Mouse (Mus musculus) cerebellum, adult 2 months (tissue): Measurements from ENCODE around the gene Bach2. TPM values are rescaled to one million over a fixed set of nuclear protein-coding genes. Genes with fewer than 3 reads are reported as not detected.
A peak's percentile ranks its signal among the peaks of the same experiment; 100 is the strongest.

Experiments used
- DNase-seq, 2 experiments: peaks; one replicate each; pipeline ENCODE4 v3.0.0; 2021
- H3K27ac ChIP-seq: fragments of 200-500 bp; 2 replicates; pipeline ENCODE4 v1.5.1; 2012; ENCODE audit warnings: low read length, control low read depth, inconsistent platforms; ENCODE audit not compliant: insufficient read depth
- H3K27me3 ChIP-seq: fragments of 200-500 bp; 2 replicates; pipeline ENCODE4 v1.6.1; 2012; ENCODE audit warnings: inconsistent platforms, mild to moderate bottlenecking, low read length, moderate library complexity; ENCODE audit not compliant: control insufficient read depth, insufficient read depth
- H3K4me1 ChIP-seq: fragments of 200-500 bp; 2 replicates; pipeline ENCODE4 v1.6.1; 2011; ENCODE audit warnings: low read length; ENCODE audit not compliant: control insufficient read depth, insufficient read depth
- H3K4me3 ChIP-seq: fragments of 200-500 bp; replicated peaks from 2 replicates; pipeline ENCODE3; 2011; ENCODE audit warnings: mild to moderate bottlenecking, low read depth, low read length, control low read depth; ENCODE audit not compliant: insufficient read depth
- CTCF ChIP-seq: fragments of 200-500 bp; IDR thresholded peaks from 2 replicates; pipeline ENCODE4 v1.5.1; 2011; ENCODE audit warnings: low read depth, mild to moderate bottlenecking, control low read depth, low read length, moderate library complexity, borderline replicate concordance; ENCODE audit not compliant: insufficient read depth
- POLR2A ChIP-seq: fragments of 200-500 bp; IDR thresholded peaks from 2 replicates; pipeline ENCODE4 v1.6.1; 2011; ENCODE audit warnings: low read length, control low read depth, borderline replicate concordance; ENCODE audit not compliant: insufficient read depth
- WGBS: fragments of 180-500 bp; shearing (Covaris S2); methylation state at CpG from one replicate; pipeline ENCODE4 v1.1.7; 2018; 5-methylcytosine and 5-hydroxymethylcytosine counted together
- polyA plus RNA-seq: library from polyadenylated mRNA; depleted of rRNA; stranded (reverse); fragments of >200 nt; gene quantifications from 2 replicates; pipeline ENCODE4 v1.2.3, GENCODE M21; 2012

Bach2 gene
- polyA plus RNA-seq, 1 experiment, result 4.7 TPM

GRCm38 (mm10) chr4:32564416-32564815, 325.8 kb downstream of the Bach2 start:
- no peaks in the 10 kb centered on the region for H3K27me3 ChIP-seq
- no peak for DNase-seq
- no peak overlapping the region for H3K27ac ChIP-seq
- TF ChIP-seq CTCF (no peak), POLR2A (no peak)
- 93% methylated on average over 7 of the region's 7 CpGs for WGBS
- peaks cover 7% of the 10 kb centered on the region; the same call in 1 of the 2 replicates for H3K4me1 ChIP-seq
- H3K4me3 ChIP-seq, result no peak overlapping the region

DNA sequence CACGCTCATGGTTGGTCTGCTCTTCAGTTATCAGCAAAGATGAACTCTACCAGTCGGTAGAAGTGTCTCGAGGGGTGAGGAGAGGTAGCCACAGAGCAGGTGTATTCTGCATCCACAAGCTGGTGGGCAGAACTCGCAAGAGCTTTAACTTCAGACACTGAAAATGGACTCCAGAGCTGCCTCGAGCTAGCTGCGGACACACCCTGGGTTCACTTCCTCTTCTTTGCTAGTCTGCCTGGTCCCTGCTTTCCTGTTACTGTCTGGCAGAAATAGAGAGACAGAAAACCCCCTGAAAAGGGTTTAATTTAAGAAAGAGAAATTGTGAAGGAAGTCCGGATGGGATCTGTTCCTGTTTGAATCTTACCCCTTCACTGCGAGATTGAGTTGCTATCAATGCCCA, 326.3 kb downstream of the Bach2 start:
- 92% methylated on average over 8 of the region's 8 CpGs for WGBS
- no peak overlapping the region for H3K4me3 ChIP-seq
- H3K27ac ChIP-seq, result no peak overlapping the region
- peaks cover 8% of the 10 kb centered on the region for H3K4me1 ChIP-seq
- TF ChIP-seq CTCF, result no peak
- no peak for TF ChIP-seq POLR2A
- DNase-seq, result no peak
- no peaks in the 10 kb centered on the region for H3K27me3 ChIP-seq

- H3K4me3 ChIP-seq, result no peak overlapping the region
- WGBS, result 85% methylated on average over 4 of the region's 4 CpGs
- no peak for DNase-seq
- TF ChIP-seq CTCF (no peak), POLR2A (no peak)
- H3K27ac ChIP-seq, result no peak overlapping the region
- peaks cover 8% of the 10 kb centered on the region for H3K4me1 ChIP-seq
- H3K27me3 ChIP-seq, result no peaks in the 10 kb centered on the region
Observed at GRCm38 (mm10) chr4:32569054-32569453, 330.4 kb downstream of the Bach2 start.

GRCm38 (mm10) chr4:32569995-32570938, 331.7 kb downstream of the Bach2 start:
- no peaks in the 10 kb centered on the region for H3K27me3 ChIP-seq
- peaks cover 8% of the 10 kb centered on the region for H3K4me1 ChIP-seq
- 46% methylated on average over 17 of the region's 17 CpGs for WGBS
- H3K27ac ChIP-seq, result no peak overlapping the region
- DNase-seq, result peak; percentile 30
- peak; percentile 51; the same call in 1 of the 2 replicates for TF ChIP-seq CTCF
- no peak for TF ChIP-seq POLR2A
- H3K4me3 ChIP-seq, result no peak overlapping the region

DNA sequence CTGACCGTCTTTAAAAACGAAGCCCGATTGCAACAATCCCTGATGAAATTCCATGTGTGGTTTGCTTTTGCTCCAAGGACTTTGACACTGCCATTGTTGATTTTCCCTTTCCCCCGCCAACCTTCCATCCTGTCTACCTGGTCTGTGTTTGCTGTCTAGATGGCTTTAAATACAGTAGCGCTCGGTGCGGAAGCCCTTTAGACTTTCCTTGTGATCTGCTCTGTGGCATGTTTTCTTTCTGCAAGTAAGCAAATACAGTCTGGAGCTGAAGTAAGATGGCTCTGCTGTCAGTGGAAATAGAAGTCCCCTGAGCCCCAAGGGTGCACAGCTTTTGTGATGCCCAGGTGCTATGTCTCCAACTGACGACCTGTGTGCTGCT, 332.3 kb downstream of the Bach2 start:
- H3K4me3 ChIP-seq, result no peak overlapping the region
- no peak for DNase-seq
- H3K27ac ChIP-seq, result no peak overlapping the region
- H3K4me1 ChIP-seq, result peaks cover 8% of the 10 kb centered on the region
- H3K27me3 ChIP-seq, result no peaks in the 10 kb centered on the region
- WGBS, result 87% methylated on average over 8 of the region's 8 CpGs
- TF ChIP-seq CTCF, result no peak
- TF ChIP-seq POLR2A, result no peak

DNA sequence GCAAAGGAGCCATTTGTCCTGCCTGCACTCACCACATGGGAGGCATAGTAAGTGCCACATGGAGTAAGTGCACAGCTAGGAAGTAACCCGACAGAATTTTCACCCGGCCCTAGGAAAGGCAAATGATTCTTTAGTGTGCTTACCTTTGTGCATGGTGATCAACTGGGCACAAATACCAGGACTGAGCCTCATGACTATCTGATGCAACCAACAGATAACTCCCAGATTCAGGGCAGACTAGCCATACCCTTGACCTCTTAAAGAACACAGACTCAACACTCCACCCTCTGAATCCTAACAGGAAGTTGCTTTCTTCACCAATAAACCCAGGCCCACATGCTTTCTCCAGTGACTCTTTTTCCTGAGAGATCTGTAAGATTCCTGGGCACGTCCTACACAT, 332.8 kb downstream of the Bach2 start:
- Histone ChIP-seq H3K27me3 (no peaks in the 10 kb centered on the region), H3K4me3 (no peak overlapping the region), H3K27ac (no peak overlapping the region), H3K4me1 (peaks cover 8% of the 10 kb centered on the region)
- DNase-seq, result no peak
- WGBS, result 75% methylated on average over 3 of the region's 3 CpGs
- TF ChIP-seq POLR2A, result no peak
- no peak for TF ChIP-seq CTCF

DNA sequence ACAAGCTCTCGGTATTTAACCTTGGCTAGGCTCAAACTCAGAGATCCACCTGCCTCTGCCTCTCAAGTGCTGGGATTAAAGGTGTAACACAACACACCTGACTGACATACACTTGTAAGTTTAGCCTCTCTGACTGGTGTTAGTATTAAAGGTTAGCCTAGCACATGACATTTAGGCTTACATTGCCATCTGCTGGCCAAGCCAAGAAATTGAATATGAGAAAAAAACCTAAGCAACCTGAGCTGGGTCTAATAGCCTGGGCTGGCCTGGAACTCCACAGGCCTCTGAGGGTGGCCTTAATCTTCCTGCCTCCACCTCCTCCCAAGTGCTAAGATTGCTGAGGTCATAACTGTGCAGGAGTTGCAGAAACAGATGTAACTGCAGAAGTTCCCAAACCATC, 333.5 kb downstream of the Bach2 start:
- Histone ChIP-seq H3K27ac (no peak overlapping the region), H3K27me3 (no peaks in the 10 kb centered on the region), H3K4me1 (peaks cover 8% of the 10 kb centered on the region), H3K4me3 (no peak overlapping the region)
- TF ChIP-seq POLR2A (no peak), CTCF (peak; percentile 49; the same call in 1 of the 2 replicates)
- WGBS, result 65% methylated on average over 1 of the region's 1 CpGs
- peak; percentile 50 to 62 for DNase-seq

GRCm38 (mm10) chr4:32573586-32573985, 335.0 kb downstream of the Bach2 start:
- WGBS, result 76% methylated on average over 5 of the region's 5 CpGs
- DNase-seq, result no peak
- Histone ChIP-seq H3K4me1 (peaks cover 8% of the 10 kb centered on the region), H3K27me3 (no peaks in the 10 kb centered on the region), H3K27ac (no peak overlapping the region), H3K4me3 (no peak overlapping the region)
- no peak for TF ChIP-seq POLR2A
- TF ChIP-seq CTCF, result no peak
